Mouse (Mus musculus) right cerebral cortex, postnatal 4 days (tissue): ENCODE results near the gene Dolk.

Experiments used
- DNase-seq: peaks from one replicate; pipeline ENCODE4 v3.0.0-alpha.2; 2022

Gene Dolk

GRCm38 (mm10) chr2:30266392-30266941 lies 19.7 kb downstream of the Dolk start:
- no peak for DNase-seq

GRCm38 (mm10) chr2:30265767-30266253 lies 20.3 kb downstream of the Dolk start, which contains the start of gene Phyhd1:
Gene Phyhd1, plus strand, starts transcription at chr2:30266203.
- DNase-seq, result no peak

- DNase-seq, result no peak
These were observed 21.2 kb downstream of the Dolk start for GRCm38 (mm10) chr2:30264671-30265519.

- DNase-seq, result no peak
These were observed 22.3 kb downstream of the Dolk start for GRCm38 (mm10) chr2:30263811-30264210.

GRCm38 (mm10) chr2:30262840-30263441 lies 23.2 kb downstream of the Dolk start:
- DNase-seq, result peak; percentile 61

GRCm38 (mm10) chr2:30261921-30262839 lies 24.0 kb downstream of the Dolk start:
- no peak for DNase-seq

- no peak for DNase-seq
These were observed 24.9 kb downstream of the Dolk start for GRCm38 (mm10) chr2:30261064-30261736.

GRCm38 (mm10) chr2:30259131-30260064 lies 26.7 kb downstream of the Dolk start:
- no peak for DNase-seq

GRCm38 (mm10) chr2:30258600-30258999 lies 27.5 kb downstream of the Dolk start:
- no peak for DNase-seq

- no peak for DNase-seq
These were observed 28.3 kb downstream of the Dolk start for GRCm38 (mm10) chr2:30257699-30258460.

GRCm38 (mm10) chr2:30256616-30257350 lies 29.4 kb downstream of the Dolk start:
- DNase-seq, result no peak

GRCm38 (mm10) chr2:30255631-30256395 lies 30.3 kb downstream of the Dolk start:
- DNase-seq, result no peak

- no peak for DNase-seq
These were observed 32.3 kb downstream of the Dolk start for GRCm38 (mm10) chr2:30253809-30254208.

GRCm38 (mm10) chr2:30252521-30252920 lies 33.6 kb downstream of the Dolk start:
- no peak for DNase-seq

- no peak for DNase-seq
These were observed 34.6 kb downstream of the Dolk start for GRCm38 (mm10) chr2:30251417-30252104.

- DNase-seq, result no peak
These were observed 35.7 kb downstream of the Dolk start for GRCm38 (mm10) chr2:30250166-30251128.

- no peak for DNase-seq
These were observed 37.0 kb downstream of the Dolk start for GRCm38 (mm10) chr2:30249182-30249581.
